Mouse (Mus musculus) adrenal gland, adult (tissue): ENCODE results near the gene Kdm1a.

ENCODE experiments used
- DNase-seq, 2 experiments: peaks; one replicate each; pipeline ENCODE4 v3.0.0; 2022 to 2023; ENCODE audit warnings: low spot score in 1 of 2; ENCODE audit not compliant: inconsistent age in 2 of 2

The Kdm1a gene

GRCm38 (mm10) chr4:136605756-136606485 is 3.4 kb upstream of the Kdm1a start:
- DNase-seq, result peak in 1 of 2 experiments; percentile 14

- peak; percentile 56 to 86 for DNase-seq
Observed at GRCm38 (mm10) chr4:136602018-136602554, 437 bp downstream of the Kdm1a start.

- DNase-seq, result peak; percentile 43 to 83
Observed at GRCm38 (mm10) chr4:136601476-136601875, 1.0 kb downstream of the Kdm1a start.

GRCm38 (mm10) chr4:136600536-136600935 is 2.0 kb downstream of the Kdm1a start:
- DNase-seq, result no peak

GRCm38 (mm10) chr4:136599869-136600268 is 2.7 kb downstream of the Kdm1a start:
- no peak for DNase-seq

- DNase-seq, result peak; percentile 24 to 70
Observed at GRCm38 (mm10) chr4:136598268-136598876, 4.2 kb downstream of the Kdm1a start.

GRCm38 (mm10) chr4:136595221-136595620 is 7.3 kb downstream of the Kdm1a start:
- no peak for DNase-seq

GRCm38 (mm10) chr4:136594006-136594405 is 8.5 kb downstream of the Kdm1a start:
- peak in 1 of 2 experiments; percentile 25 for DNase-seq

- peak in 1 of 2 experiments; percentile 18 for DNase-seq
Observed at GRCm38 (mm10) chr4:136592111-136592510, 10.4 kb downstream of the Kdm1a start.

- no peak for DNase-seq
Observed at GRCm38 (mm10) chr4:136588003-136588402, 14.5 kb downstream of the Kdm1a start.

GRCm38 (mm10) chr4:136587221-136587827 is 15.2 kb downstream of the Kdm1a start:
- no peak for DNase-seq

GRCm38 (mm10) chr4:136581885-136582284 is 20.6 kb downstream of the Kdm1a start:
- DNase-seq, result peak; percentile 33 to 81

- DNase-seq, result peak in 1 of 2 experiments; percentile 73
Observed at GRCm38 (mm10) chr4:136569998-136570397, 32.5 kb downstream of the Kdm1a start.

GRCm38 (mm10) chr4:136568629-136569028 is 33.9 kb downstream of the Kdm1a start:
- DNase-seq, result peak; percentile 56 to 91

GRCm38 (mm10) chr4:136562755-136563154 is 39.8 kb downstream of the Kdm1a start:
- no peak for DNase-seq

GRCm38 (mm10) chr4:136560270-136560991 is 42.1 kb downstream of the Kdm1a start:
- DNase-seq, result no peak

GRCm38 (mm10) chr4:136559690-136560089 is 42.8 kb downstream of the Kdm1a start:
- DNase-seq, result no peak

GRCm38 (mm10) chr4:136557638-136558037 is 44.9 kb downstream of the Kdm1a start:
- DNase-seq, result no peak

GRCm38 (mm10) chr4:136553108-136553507 is 49.4 kb downstream of the Kdm1a start:
- DNase-seq, result no peak

GRCm38 (mm10) chr4:136548381-136548801 is 54.1 kb downstream of the Kdm1a start:
- DNase-seq, result peak in 1 of 2 experiments; percentile 63

GRCm38 (mm10) chr4:136547721-136548120 is 54.8 kb downstream of the Kdm1a start:
- DNase-seq, result no peak
